Mouse (Mus musculus) bone marrow macrophage, adult 2 months (primary cell): ENCODE measurements around the gene Sh2d1b2. TPM values are rescaled to one million over a fixed set of nuclear protein-coding genes. Genes with fewer than 3 reads are reported as not detected.

Source experiments
- H3K27ac ChIP-seq: 2 replicates; pipeline ENCODE4 v1.5.1; 2012; ENCODE audit warnings: low read depth, low read length; ENCODE audit not compliant: insufficient read depth
- H3K4me1 ChIP-seq: 2 replicates; pipeline ENCODE4 v1.6.1; 2012; ENCODE audit warnings: low read length; ENCODE audit not compliant: control insufficient read depth, insufficient read depth
- H3K4me3 ChIP-seq: 2 replicates; pipeline ENCODE4 v1.5.1; 2012; ENCODE audit warnings: mild to moderate bottlenecking, low read length, moderate library complexity; ENCODE audit not compliant: insufficient read depth
- CTCF ChIP-seq: IDR thresholded peaks from 2 replicates; pipeline ENCODE4 v1.5.1; 2012; ENCODE audit warnings: low read depth, mild to moderate bottlenecking, low read length, moderate library complexity
- POLR2A ChIP-seq: IDR thresholded peaks from 2 replicates; pipeline ENCODE4 v1.6.1; 2012; ENCODE audit warnings: mild to moderate bottlenecking, low read depth, low read length, borderline replicate concordance
- polyA plus RNA-seq: library from polyadenylated mRNA; stranded (reverse); fragments of >200 nt; gene quantifications from 2 replicates; pipeline ENCODE4 v1.2.4, GENCODE M21; 2012; ENCODE audit not compliant: missing spikeins, insufficient read depth, insufficient read length

Sh2d1b2 gene
- polyA plus RNA-seq, 1 experiment, result 2.1 TPM

GRCm38 (mm10) chr1:170302456-170302855 lies 69.9 kb downstream of the Sh2d1b2 start:
- Histone ChIP-seq H3K27ac (no peak overlapping the region), H3K4me1 (peaks cover 5% of the 10 kb centered on the region; the same call in 1 of the 2 replicates), H3K4me3 (no peak overlapping the region)
- no peak for TF ChIP-seq POLR2A
- TF ChIP-seq CTCF, result no peak

- H3K4me1 ChIP-seq, result peaks cover 5% of the 10 kb centered on the region; the same call in 1 of the 2 replicates
- TF ChIP-seq POLR2A (no peak), CTCF (no peak)
- H3K27ac ChIP-seq, result no peak overlapping the region
- H3K4me3 ChIP-seq, result no peak overlapping the region
Observed at GRCm38 (mm10) chr1:170303103-170303502, 70.6 kb downstream of the Sh2d1b2 start.

Other genes with a start within 250 kb of the Sh2d1b2 start
- gene Ddr2, start 122.0 kb upstream of the Sh2d1b2 start, polyA plus RNA-seq, result 0.59 and 0.76 TPM in 2 replicates
- 24.4 and 28.0 TPM in 2 replicates for gene Uap1, start 57.8 kb upstream of the Sh2d1b2 start, polyA plus RNA-seq
- gene Uhmk1, start 17.4 kb upstream of the Sh2d1b2 start, polyA plus RNA-seq, result 44.1 and 52.3 TPM in 2 replicates
- 12.3 and 14.2 TPM in 2 replicates for gene Sh2d1b1, start 44.6 kb downstream of the Sh2d1b2 start, polyA plus RNA-seq
- gene Gm7694, start 73.6 kb downstream of the Sh2d1b2 start, polyA plus RNA-seq, result 2.0 and 2.3 TPM in 2 replicates
- gene Spata46, start 76.1 kb downstream of the Sh2d1b2 start, polyA plus RNA-seq, result not detected in 2 replicates